Mouse (Mus musculus): ENCODE data around the gene Commd1. TPM values are rescaled to one million over a fixed set of nuclear protein-coding genes. Genes with fewer than 3 reads are reported as not detected.

Gene Commd1
- polyA plus RNA-seq, 1 experiment from 2014 or later: 371 TPM

GRCm38 (mm10) chr11:22893075-22893474 is 89.1 kb downstream of the Commd1 start:
- 49% methylated on average over 3 of the region's 3 CpGs for WGBS
- Histone ChIP-seq H3K9me3 (replicated peaks; ENCODE audit: control insufficient read depth, low read length) (no peaks in the 10 kb centered on the region), H3K27ac (ENCODE audit: low read length) (no peak overlapping the region), H3K36me3 (ENCODE audit: control insufficient read depth, insufficient read depth, low read length) (no peaks in the 10 kb centered on the region), H3K27me3 (ENCODE audit: control insufficient read depth, insufficient read depth, low read length) (no peaks in the 10 kb centered on the region), H3K9ac (ENCODE audit: low read length) (no peak overlapping the region), H3K4me1 (ENCODE audit: control insufficient read depth, insufficient read depth, low read length) (no peaks in the 10 kb centered on the region), H3K4me2 (ENCODE audit: low read depth, low read length) (no peak overlapping the region), H3K4me3 (replicated peaks; ENCODE audit: low read length) (no peak overlapping the region)
- ATAC-seq (ENCODE audit: insufficient read depth, low FRiP score): no peak

GRCm38 (mm10) chr11:22892466-22892865 is 89.7 kb downstream of the Commd1 start:
- H3K9ac ChIP-seq (ENCODE audit: low read length): no peak overlapping the region
- H3K4me3 ChIP-seq (replicated peaks; ENCODE audit: low read length): no peak overlapping the region
- 67% methylated on average over 6 of the region's 6 CpGs for WGBS
- ATAC-seq (ENCODE audit: insufficient read depth, low FRiP score): no peak
- H3K4me1 ChIP-seq (ENCODE audit: control insufficient read depth, insufficient read depth, low read length): no peaks in the 10 kb centered on the region
- H3K27ac ChIP-seq (ENCODE audit: low read length): no peak overlapping the region
- H3K4me2 ChIP-seq (ENCODE audit: low read depth, low read length): no peak overlapping the region
- H3K27me3 ChIP-seq (ENCODE audit: control insufficient read depth, insufficient read depth, low read length): no peaks in the 10 kb centered on the region
- H3K36me3 ChIP-seq (ENCODE audit: control insufficient read depth, insufficient read depth, low read length): no peaks in the 10 kb centered on the region
- no peaks in the 10 kb centered on the region for H3K9me3 ChIP-seq (replicated peaks; ENCODE audit: control insufficient read depth, low read length)

- Histone ChIP-seq H3K36me3 (ENCODE audit: control insufficient read depth, insufficient read depth, low read length) (no peaks in the 10 kb centered on the region), H3K4me1 (ENCODE audit: control insufficient read depth, insufficient read depth, low read length) (no peaks in the 10 kb centered on the region), H3K9ac (ENCODE audit: low read length) (no peak overlapping the region), H3K9me3 (replicated peaks; ENCODE audit: control insufficient read depth, low read length) (no peaks in the 10 kb centered on the region), H3K4me2 (ENCODE audit: low read depth, low read length) (no peak overlapping the region), H3K27ac (ENCODE audit: low read length) (no peak overlapping the region), H3K27me3 (ENCODE audit: control insufficient read depth, insufficient read depth, low read length) (no peaks in the 10 kb centered on the region), H3K4me3 (replicated peaks; ENCODE audit: low read length) (no peak overlapping the region)
- WGBS: 87% methylated on average over 7 of the region's 7 CpGs
- no peak for ATAC-seq (ENCODE audit: insufficient read depth, low FRiP score)
These were observed 90.3 kb downstream of the Commd1 start for GRCm38 (mm10) chr11:22891876-22892275.

GRCm38 (mm10) chr11:22891242-22891641 is 90.9 kb downstream of the Commd1 start:
- no peaks in the 10 kb centered on the region for H3K36me3 ChIP-seq (ENCODE audit: control insufficient read depth, insufficient read depth, low read length)
- no peak overlapping the region for H3K4me3 ChIP-seq (replicated peaks; ENCODE audit: low read length)
- H3K4me1 ChIP-seq (ENCODE audit: control insufficient read depth, insufficient read depth, low read length): no peaks in the 10 kb centered on the region
- WGBS: 74% methylated on average over 9 of the region's 9 CpGs
- H3K9ac ChIP-seq (ENCODE audit: low read length): no peak overlapping the region
- no peak overlapping the region for H3K27ac ChIP-seq (ENCODE audit: low read length)
- H3K4me2 ChIP-seq (ENCODE audit: low read depth, low read length): no peak overlapping the region
- ATAC-seq (ENCODE audit: insufficient read depth, low FRiP score): no peak
- no peaks in the 10 kb centered on the region for H3K27me3 ChIP-seq (ENCODE audit: control insufficient read depth, insufficient read depth, low read length)
- no peaks in the 10 kb centered on the region for H3K9me3 ChIP-seq (replicated peaks; ENCODE audit: control insufficient read depth, low read length)

GRCm38 (mm10) chr11:22889224-22889623 is 93.0 kb downstream of the Commd1 start:
- no peak for ATAC-seq (ENCODE audit: insufficient read depth, low FRiP score)

GRCm38 (mm10) chr11:22886991-22887390 is 95.2 kb downstream of the Commd1 start:
- Histone ChIP-seq H3K9me3 (replicated peaks; ENCODE audit: control insufficient read depth, low read length) (no peaks in the 10 kb centered on the region), H3K36me3 (ENCODE audit: control insufficient read depth, insufficient read depth, low read length) (no peaks in the 10 kb centered on the region), H3K27me3 (ENCODE audit: control insufficient read depth, insufficient read depth, low read length) (no peaks in the 10 kb centered on the region), H3K27ac (ENCODE audit: low read length) (no peak overlapping the region), H3K4me1 (ENCODE audit: control insufficient read depth, insufficient read depth, low read length) (no peaks in the 10 kb centered on the region), H3K4me2 (ENCODE audit: low read depth, low read length) (no peak overlapping the region), H3K9ac (ENCODE audit: low read length) (no peak overlapping the region), H3K4me3 (replicated peaks; ENCODE audit: low read length) (no peak overlapping the region)
- 70% methylated on average over 4 of the region's 4 CpGs for WGBS
- ATAC-seq (ENCODE audit: insufficient read depth, low FRiP score): no peak

More at GRCm38 (mm10) chr11:22889224-22889623, 93.0 kb downstream of the Commd1 start:
- Histone ChIP-seq H3K9ac (ENCODE audit: low read length) (no peak overlapping the region), H3K9me3 (replicated peaks; ENCODE audit: control insufficient read depth, low read length) (no peaks in the 10 kb centered on the region), H3K4me2 (ENCODE audit: low read depth, low read length) (no peak overlapping the region), H3K27me3 (ENCODE audit: control insufficient read depth, insufficient read depth, low read length) (no peaks in the 10 kb centered on the region), H3K4me1 (ENCODE audit: control insufficient read depth, insufficient read depth, low read length) (no peaks in the 10 kb centered on the region), H3K4me3 (replicated peaks; ENCODE audit: low read length) (no peak overlapping the region), H3K27ac (ENCODE audit: low read length) (no peak overlapping the region), H3K36me3 (ENCODE audit: control insufficient read depth, insufficient read depth, low read length) (no peaks in the 10 kb centered on the region)
- WGBS: 91% methylated on average over 3 of the region's 3 CpGs

GRCm38 (mm10) chr11:22885350-22885749 is 96.8 kb downstream of the Commd1 start:
- Histone ChIP-seq H3K4me1 (ENCODE audit: control insufficient read depth, insufficient read depth, low read length) (no peaks in the 10 kb centered on the region), H3K27me3 (ENCODE audit: control insufficient read depth, insufficient read depth, low read length) (no peaks in the 10 kb centered on the region), H3K9ac (ENCODE audit: low read length) (no peak overlapping the region), H3K27ac (ENCODE audit: low read length) (no peak overlapping the region), H3K4me3 (replicated peaks; ENCODE audit: low read length) (no peak overlapping the region), H3K9me3 (replicated peaks; ENCODE audit: control insufficient read depth, low read length) (no peaks in the 10 kb centered on the region), H3K4me2 (ENCODE audit: low read depth, low read length) (no peak overlapping the region), H3K36me3 (ENCODE audit: control insufficient read depth, insufficient read depth, low read length) (no peaks in the 10 kb centered on the region)
- WGBS: 81% methylated on average over 1 of the region's 1 CpGs
- ATAC-seq (ENCODE audit: insufficient read depth, low FRiP score): no peak

- H3K36me3 ChIP-seq (ENCODE audit: control insufficient read depth, insufficient read depth, low read length): no peaks in the 10 kb centered on the region
- no peaks in the 10 kb centered on the region for H3K27me3 ChIP-seq (ENCODE audit: control insufficient read depth, insufficient read depth, low read length)
- no peak overlapping the region for H3K4me2 ChIP-seq (ENCODE audit: low read depth, low read length)
- no peak overlapping the region for H3K9ac ChIP-seq (ENCODE audit: low read length)
- H3K4me3 ChIP-seq (replicated peaks; ENCODE audit: low read length): no peak overlapping the region
- no peaks in the 10 kb centered on the region for H3K4me1 ChIP-seq (ENCODE audit: control insufficient read depth, insufficient read depth, low read length)
- no peak; the same call in 1 of the 2 replicates for ATAC-seq (ENCODE audit: insufficient read depth, low FRiP score)
- WGBS: 75% methylated on average over 2 of the region's 2 CpGs
- H3K9me3 ChIP-seq (replicated peaks; ENCODE audit: control insufficient read depth, low read length): no peaks in the 10 kb centered on the region
- H3K27ac ChIP-seq (ENCODE audit: low read length): no peak overlapping the region
These were observed 98.5 kb downstream of the Commd1 start for GRCm38 (mm10) chr11:22883676-22884075.

GRCm38 (mm10) chr11:22882926-22883325 is 99.3 kb downstream of the Commd1 start:
- no peak overlapping the region for H3K27ac ChIP-seq (ENCODE audit: low read length)
- no peaks in the 10 kb centered on the region for H3K36me3 ChIP-seq (ENCODE audit: control insufficient read depth, insufficient read depth, low read length)
- ATAC-seq (ENCODE audit: insufficient read depth, low FRiP score): no peak
- no peaks in the 10 kb centered on the region for H3K9me3 ChIP-seq (replicated peaks; ENCODE audit: control insufficient read depth, low read length)
- no peak overlapping the region for H3K4me2 ChIP-seq (ENCODE audit: low read depth, low read length)
- no peaks in the 10 kb centered on the region for H3K4me1 ChIP-seq (ENCODE audit: control insufficient read depth, insufficient read depth, low read length)
- H3K27me3 ChIP-seq (ENCODE audit: control insufficient read depth, insufficient read depth, low read length): no peaks in the 10 kb centered on the region
- H3K9ac ChIP-seq (ENCODE audit: low read length): no peak overlapping the region
- H3K4me3 ChIP-seq (replicated peaks; ENCODE audit: low read length): no peak overlapping the region
